Mouse (Mus musculus) lung, embryonic 14.5 days (tissue): ENCODE measurements at regions not wholly inside any gene's neighbourhood (a gene's known extent, or its start where the extent isn't known, plus 50 kb on each side); places are given as distances from the start of the nearest gene placed in this dataset.

ENCODE experiments used
- ATAC-seq: fragments of 200-750 bp; cut with Nextera tagmentation; 2 replicates; pipeline ENCODE4 v1.8.0; 2017; ENCODE audit warnings: mild to moderate bottlenecking, moderate TSS enrichment, moderate library complexity; ENCODE audit not compliant: insufficient read depth
- DNase-seq: peaks from one replicate; pipeline ENCODE4 v3.0.0-alpha.2; 2015
- H3K27ac ChIP-seq: fragments of 300-500 bp; sonication (generic); 2 replicates; pipeline ENCODE4 v1.5.1; 2014; ENCODE audit warnings: low read depth, mild to moderate bottlenecking, moderate library complexity
- H3K27me3 ChIP-seq: fragments of 300-500 bp; sonication (generic); 2 replicates; pipeline ENCODE4 v1.6.1; 2014; ENCODE audit warnings: low read length, control low read depth; ENCODE audit not compliant: insufficient read depth
- H3K36me3 ChIP-seq: fragments of 300-500 bp; sonication (generic); 2 replicates; pipeline ENCODE4 v1.6.1; 2014; ENCODE audit warnings: control low read depth; ENCODE audit not compliant: insufficient read depth
- H3K4me1 ChIP-seq: fragments of 300-500 bp; sonication (generic); 2 replicates; pipeline ENCODE4 v1.6.1; 2014; ENCODE audit warnings: antibody characterized with exemption, control low read depth; ENCODE audit not compliant: insufficient read depth
- H3K4me2 ChIP-seq: fragments of 300-500 bp; sonication (generic); 2 replicates; pipeline ENCODE4 v1.6.1; 2014; ENCODE audit warnings: mild to moderate bottlenecking
- H3K4me3 ChIP-seq: fragments of 300-500 bp; sonication (generic); 2 replicates; pipeline ENCODE4 v1.5.1; 2014; ENCODE audit warnings: low read depth, low read length
- H3K9ac ChIP-seq: fragments of 300-500 bp; sonication (generic); 2 replicates; pipeline ENCODE4 v1.6.1; 2014
- H3K9me3 ChIP-seq: fragments of 300-500 bp; sonication (generic); 2 replicates; pipeline ENCODE4 v1.6.1; 2016; ENCODE audit warnings: low read depth, low read length, control low read depth
- CTCF ChIP-seq: IDR thresholded peaks from 2 replicates; pipeline ENCODE4 v1.5.1; 2016; ENCODE audit warnings: antibody characterized with exemption, low read depth
- WGBS: fragments of 180-500 bp; shearing (Covaris S2); extraction: QIAGEN DNeasy Blood & Tissue Kit; methylation state at CpG from one replicate; pipeline ENCODE4 v1.1.7; 2014; 5-methylcytosine and 5-hydroxymethylcytosine counted together

DNA sequence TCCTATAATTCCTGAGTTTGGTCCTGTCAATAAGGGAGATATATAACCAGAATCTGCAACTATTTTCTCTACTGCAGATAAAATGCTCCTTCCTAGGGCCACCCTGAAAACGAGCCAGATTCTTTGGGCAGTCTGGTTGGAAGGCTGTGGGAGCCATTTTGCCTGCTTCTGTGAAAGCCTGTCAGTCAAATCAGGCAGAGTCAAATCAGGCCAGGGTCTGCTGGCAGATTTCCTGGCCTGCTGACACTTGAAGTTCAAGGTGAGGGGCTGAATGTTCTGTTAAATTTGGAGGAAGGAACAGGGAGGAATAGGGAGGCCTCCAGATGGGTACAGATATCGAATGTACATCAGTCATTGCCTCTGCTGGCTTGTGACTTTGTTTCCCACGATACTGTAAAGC, 206.0 kb upstream of the Pkn2 start:
- DNase-seq (no peak), ATAC-seq (no peak)
- no peak for TF ChIP-seq CTCF
- no peaks in the 10 kb centered on the region for H3K9me3 ChIP-seq
- H3K9ac ChIP-seq = no peak overlapping the region
- H3K36me3 ChIP-seq = no peaks in the 10 kb centered on the region
- no peak overlapping the region for H3K4me2 ChIP-seq
- H3K27me3 ChIP-seq = no peaks in the 10 kb centered on the region
- WGBS = 66% methylated on average over 3 of the region's 3 CpGs
- no peak overlapping the region for H3K27ac ChIP-seq
- no peak overlapping the region for H3K4me3 ChIP-seq
- no peaks in the 10 kb centered on the region for H3K4me1 ChIP-seq

DNA sequence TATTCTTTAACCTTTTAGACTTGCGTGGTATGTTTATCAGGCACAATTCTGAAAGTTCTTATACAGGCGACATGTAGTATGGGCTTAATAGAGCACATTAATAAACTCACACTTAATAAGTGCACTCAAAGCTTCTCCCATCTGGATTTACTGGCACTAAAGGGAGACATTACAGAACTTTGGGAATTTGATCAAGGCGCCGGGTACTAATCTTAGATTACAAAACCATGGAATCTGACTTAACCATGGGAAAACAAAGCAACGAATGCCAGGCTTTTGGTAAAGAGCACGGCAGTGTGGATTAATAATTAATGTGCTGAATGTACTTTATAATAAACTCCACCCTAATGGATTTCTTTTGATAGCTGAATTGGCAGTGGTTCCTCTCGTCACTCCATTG, 196.5 kb upstream of the Pkn2 start:
- Histone ChIP-seq H3K4me2 (no peak overlapping the region), H3K4me1 (no peaks in the 10 kb centered on the region), H3K9ac (no peak overlapping the region), H3K36me3 (no peaks in the 10 kb centered on the region), H3K27ac (no peak overlapping the region), H3K4me3 (no peak overlapping the region), H3K27me3 (no peaks in the 10 kb centered on the region), H3K9me3 (no peaks in the 10 kb centered on the region)
- 45% methylated on average over 7 of the region's 7 CpGs for WGBS
- peak; percentile 74 for DNase-seq
- peak; percentile 36; the same call in 1 of the 2 replicates for ATAC-seq
- TF ChIP-seq CTCF = no peak

DNA sequence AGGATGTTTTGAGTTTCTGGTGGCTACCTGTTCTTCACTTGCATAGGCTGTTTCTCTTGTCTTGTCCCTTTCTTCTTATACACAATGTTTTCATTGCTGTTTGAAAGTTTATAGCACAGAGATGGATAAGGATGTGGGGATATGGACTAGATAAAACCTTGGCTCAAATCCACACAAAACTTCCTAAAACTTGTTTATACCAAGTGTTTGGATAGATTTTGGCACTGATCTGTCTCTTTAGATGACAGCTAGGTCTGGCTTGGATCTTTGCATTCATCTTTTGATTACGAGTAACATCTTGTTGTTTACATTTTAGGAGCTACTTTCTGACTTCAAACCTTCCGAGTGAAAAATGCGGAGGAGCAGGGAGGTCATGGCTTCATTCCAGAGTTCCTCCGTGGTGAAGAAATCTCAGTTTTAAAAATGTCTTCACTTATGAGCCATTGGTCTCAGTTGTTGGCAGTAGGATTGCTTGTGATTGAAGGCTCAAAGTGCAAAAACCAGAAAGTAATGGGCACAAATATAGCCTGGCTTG, 190.1 kb upstream of the Pkn2 start:
- no peaks in the 10 kb centered on the region for H3K4me1 ChIP-seq
- peak; percentile 85 for DNase-seq
- WGBS = 21% methylated on average over 4 of the region's 4 CpGs
- TF ChIP-seq CTCF = no peak
- no peaks in the 10 kb centered on the region for H3K9me3 ChIP-seq
- peak; percentile 84; the same call in 1 of the 2 replicates for ATAC-seq
- H3K27me3 ChIP-seq = no peaks in the 10 kb centered on the region
- H3K4me3 ChIP-seq = no peak overlapping the region
- no peak overlapping the region for H3K9ac ChIP-seq
- no peak overlapping the region for H3K4me2 ChIP-seq
- H3K36me3 ChIP-seq = no peaks in the 10 kb centered on the region
- no peak overlapping the region for H3K27ac ChIP-seq

DNA sequence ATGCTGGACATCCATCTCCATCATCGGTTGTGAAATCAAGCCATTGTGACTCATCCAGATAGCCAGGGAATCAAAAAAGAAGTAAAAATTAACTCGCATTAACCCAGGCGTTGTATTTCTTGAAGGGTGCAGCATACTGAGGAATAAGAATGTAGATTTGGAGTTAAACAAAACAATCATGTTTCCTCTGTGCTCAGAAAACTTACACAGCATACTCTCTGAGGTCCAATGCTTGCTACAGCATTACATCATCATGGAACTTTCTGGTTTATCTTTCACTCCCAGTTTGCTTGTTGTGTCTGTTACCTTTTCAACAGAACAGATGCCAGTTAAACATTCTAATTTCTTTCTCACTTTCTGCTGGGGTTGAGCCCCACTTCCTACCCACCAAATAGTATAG, 173.1 kb upstream of the Pkn2 start:
- WGBS = 85% methylated on average over 3 of the region's 3 CpGs
- ATAC-seq = no peak

DNA sequence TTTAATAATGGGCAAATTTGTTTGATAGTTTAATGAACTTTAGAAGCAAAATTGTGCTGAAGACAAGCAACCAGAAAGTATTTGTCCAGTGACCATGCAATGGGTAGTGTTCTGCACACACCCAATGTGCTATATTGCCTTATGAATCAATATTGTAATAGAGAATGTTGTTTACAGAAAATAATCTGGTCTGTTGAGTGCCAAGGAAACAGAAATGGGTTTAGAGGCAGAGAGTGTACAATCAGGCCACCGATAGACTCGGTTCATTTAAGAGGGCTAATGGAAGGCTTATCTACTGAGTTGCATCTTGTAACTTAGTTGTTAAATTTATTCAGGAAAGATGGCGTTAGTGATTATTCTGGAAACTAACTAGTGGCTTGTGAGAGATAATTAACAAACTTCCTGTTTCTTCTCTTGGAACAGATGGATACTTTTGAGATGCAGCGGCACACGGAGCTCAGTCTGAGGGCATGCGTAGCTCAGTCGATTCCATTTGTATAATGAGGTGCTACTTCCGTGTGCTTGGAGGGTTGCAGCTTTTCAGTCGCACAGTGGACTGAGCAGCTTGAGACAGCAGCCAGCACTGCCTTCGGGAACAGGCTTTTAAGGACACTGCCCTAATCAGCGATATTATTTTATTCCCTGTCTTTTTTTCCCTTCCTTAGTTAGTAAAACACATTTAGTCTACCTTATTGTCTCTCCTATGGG, 171.6 kb upstream of the Pkn2 start:
- no peaks in the 10 kb centered on the region for H3K9me3 ChIP-seq
- H3K27me3 ChIP-seq = no peaks in the 10 kb centered on the region
- ATAC-seq = peak; percentile 97
- no peak overlapping the region for H3K9ac ChIP-seq
- peak; percentile 90 for DNase-seq
- WGBS = 39% methylated on average over 11 of the region's 11 CpGs
- no peaks in the 10 kb centered on the region for H3K4me1 ChIP-seq
- TF ChIP-seq CTCF = no peak
- H3K4me3 ChIP-seq = no peak overlapping the region
- H3K36me3 ChIP-seq = no peaks in the 10 kb centered on the region
- peak overlapping the region; percentile 35; the same call in 1 of the 2 replicates for H3K4me2 ChIP-seq
- peak overlapping the region; percentile 5; the same call in 1 of the 2 replicates for H3K27ac ChIP-seq

More for the DNA sequence above, 173.1 kb upstream of the Pkn2 start:
- Histone ChIP-seq H3K27ac (no peak overlapping the region), H3K36me3 (no peaks in the 10 kb centered on the region), H3K9ac (no peak overlapping the region), H3K4me3 (no peak overlapping the region), H3K4me2 (no peak overlapping the region), H3K9me3 (no peaks in the 10 kb centered on the region), H3K27me3 (no peaks in the 10 kb centered on the region), H3K4me1 (no peaks in the 10 kb centered on the region)
- TF ChIP-seq CTCF = no peak
- DNase-seq = no peak

DNA sequence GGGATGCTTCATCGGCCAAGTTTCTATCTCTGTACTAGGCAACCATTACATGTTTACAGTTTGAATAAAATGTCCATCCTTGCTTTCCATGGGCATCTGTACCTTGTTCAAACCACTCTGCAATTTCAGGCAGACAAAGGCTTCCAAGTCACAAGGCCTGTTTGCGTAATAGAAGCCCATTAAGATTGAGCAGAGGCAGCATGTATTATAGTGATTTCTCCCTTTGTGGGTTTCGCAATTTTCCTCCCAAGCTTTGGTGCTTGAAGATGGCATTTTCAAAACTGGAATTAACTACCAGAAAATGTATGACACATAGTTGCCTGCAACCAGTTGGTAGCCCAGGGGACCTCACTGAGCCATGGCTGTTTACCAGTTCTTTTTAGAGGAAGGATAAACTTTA, 158.9 kb upstream of the Pkn2 start:
- Histone ChIP-seq H3K27me3 (no peaks in the 10 kb centered on the region), H3K4me1 (no peaks in the 10 kb centered on the region), H3K4me2 (no peak overlapping the region), H3K4me3 (no peak overlapping the region), H3K9me3 (no peaks in the 10 kb centered on the region), H3K27ac (no peak overlapping the region), H3K9ac (no peak overlapping the region), H3K36me3 (no peaks in the 10 kb centered on the region)
- 81% methylated on average over 3 of the region's 3 CpGs for WGBS
- ATAC-seq (no peak), DNase-seq (peak; percentile 44)
- TF ChIP-seq CTCF = no peak

DNA sequence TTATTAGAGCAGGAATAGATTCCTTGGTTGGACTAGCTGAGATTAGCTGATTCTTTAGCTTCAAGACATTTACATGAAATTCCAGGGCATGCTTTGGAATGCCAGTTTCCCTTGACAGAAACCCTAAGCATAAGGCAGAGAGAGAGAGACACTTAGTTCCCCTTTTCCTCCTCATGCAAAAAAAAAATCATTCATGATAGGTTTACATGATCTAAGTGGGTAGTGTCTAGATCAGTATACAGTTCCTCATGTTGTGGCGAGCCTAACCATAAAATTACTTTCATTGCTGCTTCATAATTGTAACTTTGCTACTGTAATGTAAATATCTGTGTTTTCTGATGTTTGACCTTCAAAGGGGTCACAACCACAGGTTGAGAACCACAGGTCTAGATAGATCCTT, 154.3 kb upstream of the Pkn2 start:
- no peak for DNase-seq
- ATAC-seq = no peak
- TF ChIP-seq CTCF = no peak
- H3K27me3 ChIP-seq = no peaks in the 10 kb centered on the region
- no peaks in the 10 kb centered on the region for H3K4me1 ChIP-seq
- 81% methylated on average over 1 of the region's 1 CpGs for WGBS
- no peak overlapping the region for H3K4me3 ChIP-seq
- H3K27ac ChIP-seq = no peak overlapping the region
- no peak overlapping the region for H3K4me2 ChIP-seq
- no peak overlapping the region for H3K9ac ChIP-seq
- no peaks in the 10 kb centered on the region for H3K9me3 ChIP-seq
- no peaks in the 10 kb centered on the region for H3K36me3 ChIP-seq
